Mouse (Mus musculus): ENCODE data around the gene Mtmr14. TPM values are rescaled to one million over a fixed set of nuclear protein-coding genes. Genes with fewer than 3 reads are reported as not detected.

The Mtmr14 gene
- polyA plus RNA-seq, 1 experiment from 2014 or later = 44.8 TPM

- Histone ChIP-seq H3K4me1 (ENCODE audit: control insufficient read depth, insufficient read depth, low read length) (no peaks in the 10 kb centered on the region), H3K27ac (replicated peaks; ENCODE audit: low read depth, low read length) (no peak overlapping the region), H3K9me3 (replicated peaks; ENCODE audit: control insufficient read depth, low read length) (no peaks in the 10 kb centered on the region), H3K4me2 (ENCODE audit: low read depth, low read length) (peak overlapping the region; percentile 95), H3K9ac (replicated peaks; ENCODE audit: low read length) (peak overlapping the region; percentile 94), H3K4me3 (ENCODE audit: low read depth, low read length) (peak overlapping the region; percentile 97), H3K36me3 (replicated peaks; ENCODE audit: control insufficient read depth, insufficient read depth, low read depth, low read length) (peaks cover 5% of the 10 kb centered on the region), H3K27me3 (ENCODE audit: control insufficient read depth, insufficient read depth, low read length) (no peaks in the 10 kb centered on the region)
- 33% methylated on average over 5 of the region's 5 CpGs for WGBS
- no peak for ATAC-seq (replicated peaks; ENCODE audit: insufficient number of reproducible peaks, low FRiP score, low TSS enrichment, low read depth)
- DNase-seq (ENCODE audit: low spot score) = no peak
These were observed 70.5 kb downstream of the Mtmr14 start for GRCm38 (mm10) chr6:113308141-113308540.

DNA sequence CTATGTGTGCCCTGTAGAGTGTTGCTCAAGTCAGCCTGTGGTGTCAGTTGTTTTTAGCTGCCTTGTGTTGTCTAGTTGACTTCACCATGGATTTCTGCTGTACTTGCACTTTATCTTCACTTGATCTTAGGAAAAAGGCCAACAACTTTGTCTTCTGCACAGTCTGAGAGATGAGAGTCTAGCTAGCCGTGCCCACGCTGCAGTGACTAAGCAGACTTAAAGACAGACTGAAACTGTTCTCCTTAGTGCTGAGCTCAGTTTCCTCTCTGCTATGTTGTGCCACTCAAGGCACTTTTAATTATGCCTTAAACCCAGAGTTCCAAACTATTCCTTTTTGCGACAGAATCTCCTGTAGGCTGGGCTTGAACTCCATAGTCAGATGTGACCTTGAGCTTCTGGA, 78.3 kb downstream of the Mtmr14 start:
- no peak overlapping the region for H3K4me2 ChIP-seq (ENCODE audit: low read depth, low read length)
- no peak overlapping the region for H3K9ac ChIP-seq (replicated peaks; ENCODE audit: low read length)
- no peaks in the 10 kb centered on the region for H3K4me1 ChIP-seq (ENCODE audit: control insufficient read depth, insufficient read depth, low read length)
- H3K27me3 ChIP-seq (ENCODE audit: control insufficient read depth, insufficient read depth, low read length) = no peaks in the 10 kb centered on the region
- H3K4me3 ChIP-seq (ENCODE audit: low read depth, low read length) = no peak overlapping the region
- DNase-seq (ENCODE audit: low spot score) = no peak
- WGBS = 89% methylated on average over 3 of the region's 3 CpGs
- H3K27ac ChIP-seq (replicated peaks; ENCODE audit: low read depth, low read length) = no peak overlapping the region
- H3K9me3 ChIP-seq (replicated peaks; ENCODE audit: control insufficient read depth, low read length) = no peaks in the 10 kb centered on the region
- no peak for ATAC-seq (replicated peaks; ENCODE audit: insufficient number of reproducible peaks, low FRiP score, low TSS enrichment, low read depth)
- H3K36me3 ChIP-seq (replicated peaks; ENCODE audit: control insufficient read depth, insufficient read depth, low read depth, low read length) = peaks cover 38% of the 10 kb centered on the region

DNA sequence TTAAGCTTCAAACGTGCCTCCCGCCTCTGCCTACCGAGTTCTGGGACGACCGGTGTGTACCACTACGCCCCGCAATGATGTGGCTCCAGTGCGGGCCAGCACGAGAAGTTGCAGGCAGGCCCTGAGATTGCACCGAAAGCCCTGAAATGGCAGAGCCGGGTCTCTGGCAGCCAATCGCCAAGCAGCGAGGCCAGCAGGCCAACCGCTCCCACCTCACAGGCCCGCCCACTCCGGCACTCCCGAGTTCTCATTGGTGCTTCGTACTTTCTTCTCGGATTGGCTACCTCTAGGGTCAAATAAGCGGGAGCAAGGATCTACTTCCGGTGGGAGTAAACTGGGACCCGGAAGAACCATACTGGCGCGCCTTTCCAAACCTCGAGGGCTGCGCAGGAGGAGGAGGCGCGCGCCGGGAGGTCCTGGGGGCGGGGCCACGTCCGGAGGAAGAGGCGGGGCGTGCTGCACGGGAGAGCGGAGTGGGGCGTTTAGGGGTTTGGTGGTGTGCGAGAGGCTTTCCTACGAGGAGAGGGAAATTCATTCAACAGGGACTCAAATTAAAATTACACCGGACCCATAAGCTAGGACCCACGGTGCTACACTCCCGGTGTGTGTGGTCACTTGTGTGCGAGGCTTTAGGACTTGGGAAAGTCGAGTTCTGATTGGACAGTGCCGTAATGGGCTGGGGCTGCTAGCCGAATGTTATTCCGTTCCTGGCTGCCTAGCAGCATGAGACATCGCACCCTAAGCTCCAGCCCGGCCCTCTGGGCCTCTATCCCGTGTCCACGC, 89.1 kb downstream of the Mtmr14 start, which contains the start of gene Ogg1:
TSS of gene Ogg1 (plus strand) at position 440 of the 783 bp plus-strand sequence.
- DNase-seq (ENCODE audit: low spot score) (peak; percentile 98), ATAC-seq (replicated peaks; ENCODE audit: insufficient number of reproducible peaks, low FRiP score, low TSS enrichment, low read depth) (peak; percentile 98)
- H3K4me1 ChIP-seq (ENCODE audit: control insufficient read depth, insufficient read depth, low read length) = no peaks in the 10 kb centered on the region
- H3K9me3 ChIP-seq (replicated peaks; ENCODE audit: control insufficient read depth, low read length) = no peaks in the 10 kb centered on the region
- no peaks in the 10 kb centered on the region for H3K27me3 ChIP-seq (ENCODE audit: control insufficient read depth, insufficient read depth, low read length)
- H3K9ac ChIP-seq (replicated peaks; ENCODE audit: low read length) = peak within 1 kb of the TSS; percentile 69
- no peaks in the 10 kb centered on the region; the same call in none of the 2 replicates for H3K36me3 ChIP-seq (replicated peaks; ENCODE audit: control insufficient read depth, insufficient read depth, low read depth, low read length)
- WGBS = under 1% methylated on average over 52 of the region's 52 CpGs
- H3K27ac ChIP-seq (replicated peaks; ENCODE audit: low read depth, low read length) = peak within 1 kb of the TSS; percentile 53
- peak within 1 kb of the TSS; percentile 87 for H3K4me2 ChIP-seq (ENCODE audit: low read depth, low read length)
- H3K4me3 ChIP-seq (ENCODE audit: low read depth, low read length) = peak within 1 kb of the TSS; percentile 53

- WGBS = 87% methylated on average over 1 of the region's 1 CpGs
- no peak for ATAC-seq (replicated peaks; ENCODE audit: insufficient number of reproducible peaks, low FRiP score, low TSS enrichment, low read depth)
- no peak for DNase-seq (ENCODE audit: low spot score)
These were observed 91.8 kb downstream of the Mtmr14 start for GRCm38 (mm10) chr6:113329396-113329795.

GRCm38 (mm10) chr6:113330547-113330946, 92.9 kb downstream of the Mtmr14 start:
- Histone ChIP-seq H3K4me1 (ENCODE audit: control insufficient read depth, insufficient read depth, low read length) (no peaks in the 10 kb centered on the region), H3K9ac (replicated peaks; ENCODE audit: low read length) (no peak overlapping the region), H3K9me3 (replicated peaks; ENCODE audit: control insufficient read depth, low read length) (no peaks in the 10 kb centered on the region), H3K27me3 (ENCODE audit: control insufficient read depth, insufficient read depth, low read length) (no peaks in the 10 kb centered on the region), H3K4me2 (ENCODE audit: low read depth, low read length) (no peak overlapping the region), H3K27ac (replicated peaks; ENCODE audit: low read depth, low read length) (no peak overlapping the region), H3K36me3 (replicated peaks; ENCODE audit: control insufficient read depth, insufficient read depth, low read depth, low read length) (peaks cover 2% of the 10 kb centered on the region), H3K4me3 (ENCODE audit: low read depth, low read length) (no peak overlapping the region)
- no peak for DNase-seq (ENCODE audit: low spot score)
- no peak for ATAC-seq (replicated peaks; ENCODE audit: insufficient number of reproducible peaks, low FRiP score, low TSS enrichment, low read depth)
- WGBS = 39% methylated on average over 2 of the region's 2 CpGs

More at GRCm38 (mm10) chr6:113329396-113329795, 91.8 kb downstream of the Mtmr14 start:
- Histone ChIP-seq H3K36me3 (replicated peaks; ENCODE audit: control insufficient read depth, insufficient read depth, low read depth, low read length) (peaks cover 1% of the 10 kb centered on the region; the same call in 1 of the 2 replicates), H3K4me1 (ENCODE audit: control insufficient read depth, insufficient read depth, low read length) (no peaks in the 10 kb centered on the region), H3K4me2 (ENCODE audit: low read depth, low read length) (no peak overlapping the region), H3K4me3 (ENCODE audit: low read depth, low read length) (no peak overlapping the region), H3K27me3 (ENCODE audit: control insufficient read depth, insufficient read depth, low read length) (no peaks in the 10 kb centered on the region), H3K27ac (replicated peaks; ENCODE audit: low read depth, low read length) (no peak overlapping the region), H3K9ac (replicated peaks; ENCODE audit: low read length) (no peak overlapping the region), H3K9me3 (replicated peaks; ENCODE audit: control insufficient read depth, low read length) (no peaks in the 10 kb centered on the region)

Other genes starting within 250 kb of the Mtmr14 start
- gene Thumpd3, start 191.6 kb upstream of the Mtmr14 start, polyA plus RNA-seq (2014; fragmentation: Nextera tagmentation; extraction: Ambion mirVana) = 51.6 and 52.4 TPM in 2 replicates
- 76.3 and 83.8 TPM in 2 replicates for gene Setd5, start 160.5 kb upstream of the Mtmr14 start, polyA plus RNA-seq (2014; fragmentation: Nextera tagmentation; extraction: Ambion mirVana)
- gene Lhfpl4, start 42.5 kb upstream of the Mtmr14 start, polyA plus RNA-seq (2014; fragmentation: Nextera tagmentation; extraction: Ambion mirVana) = 1.2 and 1.5 TPM in 2 replicates
- gene Cpne9, start 44.5 kb downstream of the Mtmr14 start, polyA plus RNA-seq (2014; fragmentation: Nextera tagmentation; extraction: Ambion mirVana) = 0.10 and 0.14 TPM in 2 replicates
- gene Brpf1, start 69.3 kb downstream of the Mtmr14 start, polyA plus RNA-seq (2014; fragmentation: Nextera tagmentation; extraction: Ambion mirVana) = 17.6 and 21.3 TPM in 2 replicates
- 13.0 and 14.6 TPM in 2 replicates for gene Ogg1, start 89.1 kb downstream of the Mtmr14 start, polyA plus RNA-seq (2014; fragmentation: Nextera tagmentation; extraction: Ambion mirVana)
- gene Camk1, start 106.1 kb downstream of the Mtmr14 start, polyA plus RNA-seq (2014; fragmentation: Nextera tagmentation; extraction: Ambion mirVana) = 73.5 and 77.1 TPM in 2 replicates
- gene Tada3, start 140.0 kb downstream of the Mtmr14 start, polyA plus RNA-seq (2014; fragmentation: Nextera tagmentation; extraction: Ambion mirVana) = 44.3 and 51.0 TPM in 2 replicates
- gene Arpc4, start 140.3 kb downstream of the Mtmr14 start, polyA plus RNA-seq (2014; fragmentation: Nextera tagmentation; extraction: Ambion mirVana) = 201 and 203 TPM in 2 replicates
- 2.2 and 2.7 TPM in 2 replicates for gene Ttll3, start 151.4 kb downstream of the Mtmr14 start, polyA plus RNA-seq (2014; fragmentation: Nextera tagmentation; extraction: Ambion mirVana)
- gene Rpusd3, start 181.5 kb downstream of the Mtmr14 start, polyA plus RNA-seq (2014; fragmentation: Nextera tagmentation; extraction: Ambion mirVana) = 25.7 and 27.2 TPM in 2 replicates
- gene Cidec, start 197.9 kb downstream of the Mtmr14 start, polyA plus RNA-seq (2014; fragmentation: Nextera tagmentation; extraction: Ambion mirVana) = not detected in 2 replicates
- 72.6 and 77.6 TPM in 2 replicates for gene Jagn1, start 204.7 kb downstream of the Mtmr14 start, polyA plus RNA-seq (2014; fragmentation: Nextera tagmentation; extraction: Ambion mirVana)
- gene Il17re, start 220.6 kb downstream of the Mtmr14 start, polyA plus RNA-seq (2014; fragmentation: Nextera tagmentation; extraction: Ambion mirVana) = 1.2 and 2.3 TPM in 2 replicates
- 1.3 and 3.5 TPM in 2 replicates for gene Il17rc, start 233.6 kb downstream of the Mtmr14 start, polyA plus RNA-seq (2014; fragmentation: Nextera tagmentation; extraction: Ambion mirVana)
- gene Creld1, start 245.5 kb downstream of the Mtmr14 start, polyA plus RNA-seq (2014; fragmentation: Nextera tagmentation; extraction: Ambion mirVana) = 13.1 and 16.2 TPM in 2 replicates

Data from embryonic facial prominence, embryonic 11.5 days (tissue).